Mouse (Mus musculus): ENCODE results near the gene B3gnt7.

The B3gnt7 gene

DNA sequence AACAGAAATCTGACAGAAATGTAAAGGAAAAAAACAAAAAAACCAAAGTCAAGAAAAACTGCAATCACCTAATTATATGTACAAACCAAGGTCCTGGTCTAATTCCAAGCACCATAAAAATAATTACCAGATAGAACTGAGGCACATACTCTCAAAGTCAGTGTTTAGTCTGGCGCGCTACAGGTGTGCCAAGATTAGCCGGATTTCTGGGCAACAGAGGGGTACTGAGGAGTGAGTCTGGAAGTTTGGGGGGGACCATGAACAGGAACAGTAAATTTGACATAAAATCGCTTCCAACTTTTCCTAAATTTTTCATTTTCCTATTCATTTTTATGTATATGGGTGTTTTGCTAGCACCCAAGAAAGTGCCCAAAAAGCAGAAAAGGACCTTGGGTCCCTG lies 43.3 kb downstream of the B3gnt7 start:
- no peak for DNase-seq (ENCODE audit: low read depth)

DNA sequence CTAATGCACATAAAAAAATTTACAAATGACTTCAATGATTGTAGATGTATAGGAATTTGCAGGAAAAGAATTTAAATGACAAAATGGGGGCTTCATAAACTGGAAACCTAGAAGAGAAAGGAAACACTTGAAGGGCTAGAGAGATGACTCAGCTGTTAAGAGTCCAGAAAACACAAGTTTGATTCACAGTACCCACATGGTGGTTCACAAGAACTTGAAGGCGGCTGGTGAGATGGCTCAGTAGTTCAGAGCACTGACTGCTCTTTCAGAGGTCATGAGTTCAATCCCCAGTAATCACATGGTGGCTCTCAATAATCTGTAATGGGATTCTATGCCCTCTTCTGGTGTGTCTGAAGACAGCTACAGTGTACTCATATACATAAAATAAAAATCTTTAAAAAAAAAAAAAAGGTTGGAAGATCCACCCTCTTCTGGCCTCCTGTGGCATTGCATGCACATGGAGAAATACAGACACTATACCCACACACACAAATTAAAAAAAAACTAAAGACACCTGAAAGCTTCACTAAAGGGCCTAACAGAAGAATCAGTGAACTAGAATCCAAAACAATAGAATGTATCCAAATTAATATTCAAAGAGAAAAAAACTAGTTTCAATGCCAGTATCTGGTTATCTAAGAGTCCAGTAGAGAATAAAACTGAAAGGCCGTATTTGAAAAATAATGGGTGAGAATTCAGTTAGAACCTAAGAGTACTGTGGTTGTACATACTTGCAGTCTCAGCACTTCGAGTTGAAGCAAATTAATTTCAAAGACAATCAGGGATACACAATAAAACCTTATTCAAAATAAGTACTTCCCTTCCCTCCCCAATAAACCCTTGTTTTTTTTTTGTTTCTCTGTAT lies 44.5 kb downstream of the B3gnt7 start:
- no peak for DNase-seq (ENCODE audit: low read depth)

DNA sequence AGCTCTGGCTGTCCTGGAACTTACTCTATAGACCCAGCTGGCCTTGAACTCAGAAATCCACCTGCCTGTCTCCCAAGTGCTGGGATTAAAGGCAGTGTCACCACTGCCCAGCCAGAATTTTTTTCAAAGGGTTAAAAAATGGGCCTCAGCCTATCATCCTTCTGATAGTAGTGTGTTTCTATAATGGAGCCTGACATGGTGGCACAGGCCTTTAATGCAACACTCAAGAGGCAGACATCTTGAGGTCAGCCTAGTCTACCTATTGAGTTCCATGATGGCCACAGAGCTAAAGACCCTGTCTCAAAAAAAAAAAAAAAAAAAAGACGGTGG lies 45.0 kb downstream of the B3gnt7 start:
- DNase-seq (ENCODE audit: low read depth) = no peak

DNA sequence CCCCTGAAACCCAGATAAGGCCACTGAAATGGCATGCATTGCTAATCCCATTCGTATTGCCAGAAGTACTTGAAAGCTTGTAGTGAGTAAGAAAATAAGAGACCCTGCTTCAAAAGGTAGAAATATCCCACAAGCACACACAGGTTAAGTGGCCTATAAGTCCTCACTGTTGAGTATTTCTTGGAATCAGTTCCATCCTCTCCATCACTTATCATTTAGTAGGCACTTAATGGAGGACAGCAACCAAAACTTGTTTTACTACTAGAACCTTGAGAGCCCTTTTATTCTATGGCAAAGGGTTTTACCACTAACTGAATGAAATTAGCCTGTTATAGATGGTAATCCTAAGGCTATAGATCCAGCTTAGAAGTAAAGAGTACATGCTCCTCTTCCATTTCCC lies 45.5 kb downstream of the B3gnt7 start:
- no peak for DNase-seq (ENCODE audit: low read depth)

- DNase-seq (ENCODE audit: low read depth) = no peak
These were observed 46.2 kb downstream of the B3gnt7 start for GRCm38 (mm10) chr1:86348801-86349200.

GRCm38 (mm10) chr1:86349201-86349600 lies 46.6 kb downstream of the B3gnt7 start:
- DNase-seq (ENCODE audit: low read depth) = no peak

- no peak for DNase-seq (ENCODE audit: low read depth)
These were observed 47.1 kb downstream of the B3gnt7 start for GRCm38 (mm10) chr1:86349696-86350095.

- DNase-seq (ENCODE audit: low read depth) = no peak
These were observed 47.9 kb downstream of the B3gnt7 start for GRCm38 (mm10) chr1:86350576-86350975.

GRCm38 (mm10) chr1:86354186-86354585 lies 51.6 kb downstream of the B3gnt7 start:
- no peak for DNase-seq (ENCODE audit: low read depth)
